Mouse (Mus musculus): ENCODE results near the gene Rinl. TPM values are rescaled to one million over a fixed set of nuclear protein-coding genes. Genes with fewer than 3 reads are reported as not detected.

Gene Rinl
- polyA plus RNA-seq, 1 experiment, result 0.12 TPM

- Histone ChIP-seq H3K4me3 (peak overlapping the region; percentile 67), H3K79me2 (ENCODE audit: control insufficient read depth, insufficient read depth) (peaks cover 62% of the 10 kb centered on the region), H3K4me2 (ENCODE audit: low read depth) (peak overlapping the region; percentile 93), H3K36me3 (ENCODE audit: control insufficient read depth, insufficient read depth) (peaks cover 50% of the 10 kb centered on the region), H3K27me3 (ENCODE audit: control insufficient read depth, insufficient read depth, insufficient read length) (no peaks in the 10 kb centered on the region), H3ac (ENCODE audit: control insufficient read depth, insufficient read length) (peak overlapping the region; percentile 12)
- TF ChIP-seq USF1 (IDR thresholded peaks at IDR 0.05; ENCODE audit: low read depth) (no peak), POLR2AphosphoS2 (IDR thresholded peaks at IDR 0.05; ENCODE audit: insufficient read length, low read depth) (peak; percentile 71), SRF (IDR thresholded peaks at IDR 0.05; ENCODE audit: control insufficient read depth, insufficient read length, low read depth) (no peak), MYOG (IDR thresholded peaks at IDR 0.05; ENCODE audit: control insufficient read depth in 1 of 3, insufficient read depth in 1 of 3, insufficient read length in 2 of 3, low read depth in 2 of 3) (no peak)
Measured at GRCm38 (mm10) chr7:28812436-28812835, 23.7 kb downstream of the Rinl start.

DNA sequence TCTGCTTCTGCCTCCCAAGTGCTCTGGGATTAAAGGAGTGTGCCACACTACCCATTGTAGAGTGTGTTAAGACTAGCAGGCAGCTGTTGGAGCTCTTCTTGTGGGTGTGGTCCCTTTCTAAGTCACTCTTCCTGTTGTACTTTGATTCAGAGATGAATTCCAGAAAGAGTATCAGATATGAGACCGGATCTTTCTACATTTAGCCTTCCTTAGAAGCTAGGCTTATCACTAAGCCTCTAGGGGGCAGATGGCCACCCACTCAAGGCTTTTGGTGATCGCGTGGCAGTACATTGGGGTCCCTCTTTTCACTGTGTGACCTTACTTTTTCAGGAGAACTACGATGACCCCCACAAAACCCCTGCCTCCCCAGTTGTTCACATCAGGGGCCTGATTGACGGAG is 24.2 kb downstream of the Rinl start:
- Histone ChIP-seq H3K36me3 (ENCODE audit: control insufficient read depth, insufficient read depth) (peaks cover 55% of the 10 kb centered on the region), H3ac (ENCODE audit: control insufficient read depth, insufficient read length) (no peak overlapping the region), H3K4me2 (ENCODE audit: low read depth) (peak overlapping the region; percentile 93), H3K79me2 (ENCODE audit: control insufficient read depth, insufficient read depth) (peaks cover 67% of the 10 kb centered on the region), H3K4me3 (peak overlapping the region; percentile 67), H3K27me3 (ENCODE audit: control insufficient read depth, insufficient read depth, insufficient read length) (no peaks in the 10 kb centered on the region)
- no peak for TF ChIP-seq POLR2A (IDR thresholded peaks at IDR 0.05; ENCODE audit: insufficient read length, low read depth)
- TF ChIP-seq MYOD1 (IDR thresholded peaks at IDR 0.05; ENCODE audit: control insufficient read depth in 1 of 3, insufficient read length in 2 of 3, low read depth in 2 of 3), result peak in 2 of 3 experiments; percentile 30 to 65
- peak in 1 of 3 experiments; percentile 31 for TF ChIP-seq MYOG (IDR thresholded peaks at IDR 0.05; ENCODE audit: control insufficient read depth in 1 of 3, insufficient read depth in 1 of 3, insufficient read length in 2 of 3, low read depth in 2 of 3)

DNA sequence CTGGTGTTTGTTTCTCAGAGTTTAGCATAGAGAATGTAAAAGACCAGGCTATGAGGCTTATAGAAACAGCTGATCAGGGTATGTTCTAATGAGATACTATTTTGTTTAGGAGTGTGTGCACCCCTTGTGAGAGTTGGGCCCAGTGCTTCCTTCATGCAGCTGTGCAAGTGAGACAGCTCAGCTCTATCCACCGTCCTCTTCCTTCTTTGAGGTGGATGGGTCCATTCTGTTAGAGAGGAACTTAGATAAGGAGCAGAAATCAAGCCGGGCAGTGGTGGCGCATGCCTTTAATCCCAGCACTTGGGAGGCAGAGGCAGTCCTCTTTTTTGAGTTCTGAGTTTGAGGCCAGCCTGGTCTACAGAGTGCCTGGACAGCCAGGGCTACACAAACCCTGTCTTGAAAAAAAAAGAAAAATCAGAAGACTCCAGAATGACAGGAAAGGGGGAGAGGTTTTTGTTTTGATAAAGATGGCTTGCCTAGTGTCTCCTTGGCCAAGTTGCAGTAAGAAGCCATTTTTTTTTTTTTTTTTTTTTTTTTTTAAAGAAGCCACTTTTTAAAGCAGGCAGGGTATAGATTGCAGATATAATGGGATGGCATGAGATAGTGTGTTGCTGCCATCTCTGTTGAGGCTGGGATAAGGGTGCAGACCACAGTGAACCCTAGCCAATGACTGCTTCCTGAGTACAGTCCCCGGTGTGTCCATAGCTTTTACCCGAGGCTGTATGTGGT is 25.7 kb downstream of the Rinl start:
- no peak overlapping the region for H3K4me3 ChIP-seq

GRCm38 (mm10) chr7:28815230-28815629 is 26.5 kb downstream of the Rinl start:
- Histone ChIP-seq H3K4me2 (ENCODE audit: low read depth) (no peak overlapping the region), H3ac (ENCODE audit: control insufficient read depth, insufficient read length) (no peak overlapping the region), H3K27me3 (ENCODE audit: control insufficient read depth, insufficient read depth, insufficient read length) (no peaks in the 10 kb centered on the region), H3K36me3 (ENCODE audit: control insufficient read depth, insufficient read depth) (peaks cover 69% of the 10 kb centered on the region), H3K79me2 (ENCODE audit: control insufficient read depth, insufficient read depth) (peaks cover 72% of the 10 kb centered on the region), H3K4me3 (no peak overlapping the region)
- TF ChIP-seq POLR2AphosphoS2 (IDR thresholded peaks at IDR 0.05; ENCODE audit: insufficient read length, low read depth), result peak; percentile 18
- TF ChIP-seq TCF3 (IDR thresholded peaks at IDR 0.05; ENCODE audit: insufficient read length, low read depth), result no peak

More for the DNA sequence above, 25.7 kb downstream of the Rinl start:
- peak; percentile 20 for TF ChIP-seq POLR2AphosphoS2 (IDR thresholded peaks at IDR 0.05; ENCODE audit: insufficient read length, low read depth)
- TF ChIP-seq REST (IDR thresholded peaks at IDR 0.05; ENCODE audit: insufficient read depth, insufficient read length), result no peak
- H3K4me2 ChIP-seq (ENCODE audit: low read depth), result no peak overlapping the region
- peaks cover 70% of the 10 kb centered on the region for H3K79me2 ChIP-seq (ENCODE audit: control insufficient read depth, insufficient read depth)
- no peaks in the 10 kb centered on the region for H3K27me3 ChIP-seq (ENCODE audit: control insufficient read depth, insufficient read depth, insufficient read length)
- H3ac ChIP-seq (ENCODE audit: control insufficient read depth, insufficient read length), result no peak overlapping the region
- peaks cover 61% of the 10 kb centered on the region for H3K36me3 ChIP-seq (ENCODE audit: control insufficient read depth, insufficient read depth)

DNA sequence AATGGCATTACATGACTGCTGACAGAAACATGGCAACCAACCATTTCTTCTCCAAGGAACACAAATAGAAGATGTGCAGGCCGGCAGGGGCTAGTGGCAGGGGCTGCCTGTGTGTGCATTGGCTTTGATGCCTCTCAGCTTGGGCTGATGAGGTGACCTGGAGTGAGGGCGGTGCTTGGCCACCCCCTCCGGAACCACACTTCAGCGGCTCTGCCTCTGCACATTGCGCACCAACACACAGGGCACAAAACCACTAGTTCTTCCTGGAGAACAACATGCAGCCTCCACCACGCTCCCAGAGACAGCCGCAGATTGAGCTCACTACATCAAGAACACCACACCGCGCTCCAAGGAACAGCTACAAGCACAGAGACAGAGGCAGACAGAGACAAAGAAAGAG is 27.4 kb downstream of the Rinl start:
- Histone ChIP-seq H3K27me3 (ENCODE audit: control insufficient read depth, insufficient read depth, insufficient read length) (no peaks in the 10 kb centered on the region), H3K4me3 (no peak overlapping the region), H3K79me2 (ENCODE audit: control insufficient read depth, insufficient read depth) (peaks cover 72% of the 10 kb centered on the region), H3ac (ENCODE audit: control insufficient read depth, insufficient read length) (no peak overlapping the region), H3K36me3 (ENCODE audit: control insufficient read depth, insufficient read depth) (peaks cover 74% of the 10 kb centered on the region), H3K4me2 (ENCODE audit: low read depth) (no peak overlapping the region)
- TF ChIP-seq POLR2A (IDR thresholded peaks at IDR 0.05; ENCODE audit: insufficient read length, low read depth) (peak; percentile 29), TCF3 (IDR thresholded peaks at IDR 0.05; ENCODE audit: insufficient read length, low read depth) (no peak), POLR2AphosphoS2 (IDR thresholded peaks at IDR 0.05; ENCODE audit: insufficient read length, low read depth) (peak; percentile 78), MAX (IDR thresholded peaks at IDR 0.05; ENCODE audit: low read depth) (no peak)

- no peak overlapping the region for H3K4me2 ChIP-seq (ENCODE audit: low read depth)
- H3K79me2 ChIP-seq (ENCODE audit: control insufficient read depth, insufficient read depth), result peaks cover 66% of the 10 kb centered on the region
- TF ChIP-seq MAX (IDR thresholded peaks at IDR 0.05; ENCODE audit: low read depth), result no peak
- peak; percentile 92 for TF ChIP-seq POLR2AphosphoS2 (IDR thresholded peaks at IDR 0.05; ENCODE audit: insufficient read length, low read depth)
- peak; percentile 60 for TF ChIP-seq POLR2A (IDR thresholded peaks at IDR 0.05; ENCODE audit: insufficient read length, low read depth)
- H3K4me3 ChIP-seq, result no peak overlapping the region
- peaks cover 75% of the 10 kb centered on the region for H3K36me3 ChIP-seq (ENCODE audit: control insufficient read depth, insufficient read depth)
- H3K27me3 ChIP-seq (ENCODE audit: control insufficient read depth, insufficient read depth, insufficient read length), result no peaks in the 10 kb centered on the region
- H3ac ChIP-seq (ENCODE audit: control insufficient read depth, insufficient read length), result no peak overlapping the region
Measured at GRCm38 (mm10) chr7:28816920-28817319, 28.2 kb downstream of the Rinl start.

DNA sequence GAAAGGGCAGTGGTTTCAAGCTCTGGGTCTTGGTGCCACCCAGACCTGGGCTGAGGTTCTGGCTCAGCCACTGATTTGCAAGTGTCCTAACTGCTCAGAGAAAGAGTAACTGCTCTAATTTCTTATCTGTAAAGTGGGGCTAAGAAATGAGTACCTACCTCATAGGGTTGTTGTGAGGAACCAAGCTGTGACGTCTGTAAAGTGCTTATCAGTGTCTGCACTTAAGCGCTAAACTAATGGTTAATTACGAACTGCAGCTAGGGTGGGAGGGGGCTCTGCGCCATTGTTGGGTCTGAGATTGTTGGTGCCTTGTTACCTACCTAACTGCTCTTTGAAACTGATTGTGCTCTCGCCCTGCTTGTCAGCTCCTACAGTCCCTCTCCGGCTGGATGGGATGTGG is 28.8 kb downstream of the Rinl start:
- Histone ChIP-seq H3K4me2 (ENCODE audit: low read depth) (no peak overlapping the region), H3K27me3 (ENCODE audit: control insufficient read depth, insufficient read depth, insufficient read length) (no peaks in the 10 kb centered on the region), H3K79me2 (ENCODE audit: control insufficient read depth, insufficient read depth) (peaks cover 59% of the 10 kb centered on the region), H3ac (ENCODE audit: control insufficient read depth, insufficient read length) (no peak overlapping the region), H3K36me3 (ENCODE audit: control insufficient read depth, insufficient read depth) (peaks cover 80% of the 10 kb centered on the region), H3K4me3 (no peak overlapping the region)
- TF ChIP-seq POLR2AphosphoS2 (IDR thresholded peaks at IDR 0.05; ENCODE audit: insufficient read length, low read depth) (peak; percentile 16), CEBPB (IDR thresholded peaks at IDR 0.05; ENCODE audit: insufficient read depth, poor library complexity, severe bottlenecking) (no peak)
